Mouse (Mus musculus) liver, embryonic 16.5 days (tissue): Measurements from ENCODE around the gene Mau2. TPM values are rescaled to one million over a fixed set of nuclear protein-coding genes. Genes with fewer than 3 reads are reported as not detected.
"Not testable (repeated sequence)": the region's sequence is repeated elsewhere in the genome, so short reads cannot be mapped to it uniquely, and the experiment has no call there.

Experiments used
- ATAC-seq: fragments of 200-750 bp; cut with Nextera tagmentation; 2 replicates; pipeline ENCODE4 v1.8.0; 2017; ENCODE audit warnings: low read depth, mild to moderate bottlenecking, moderate number of reproducible peaks, moderate library complexity
- H3K27ac ChIP-seq: fragments of 300-500 bp; sonication (generic); 2 replicates; pipeline ENCODE4 v1.5.1; 2014; ENCODE audit warnings: mild to moderate bottlenecking, low read length
- H3K27me3 ChIP-seq: fragments of 300-500 bp; sonication (generic); 2 replicates; pipeline ENCODE4 v1.6.1; 2014; ENCODE audit warnings: low read depth, low read length, mixed read lengths; ENCODE audit not compliant: control insufficient read depth, insufficient read depth
- H3K36me3 ChIP-seq: fragments of 300-500 bp; sonication (generic); 2 replicates; pipeline ENCODE4 v1.6.1; 2014; ENCODE audit warnings: mild to moderate bottlenecking; ENCODE audit not compliant: control insufficient read depth, insufficient read depth
- H3K4me1 ChIP-seq: fragments of 300-500 bp; sonication (generic); 2 replicates; pipeline ENCODE4 v1.6.1; 2014; ENCODE audit warnings: low read depth, low read length, mixed read lengths; ENCODE audit not compliant: control insufficient read depth
- H3K4me2 ChIP-seq: fragments of 300-500 bp; sonication (generic); 2 replicates; pipeline ENCODE4 v1.6.1; 2014; ENCODE audit warnings: low read depth, low read length, mixed read lengths
- H3K4me3 ChIP-seq: fragments of 300-500 bp; sonication (generic); 2 replicates; pipeline ENCODE4 v1.5.1; 2014; ENCODE audit warnings: low read depth, mild to moderate bottlenecking, low read length
- H3K9ac ChIP-seq: fragments of 300-500 bp; sonication (generic); 2 replicates; pipeline ENCODE4 v1.6.1; 2014; ENCODE audit warnings: low read depth, low read length
- H3K9me3 ChIP-seq: fragments of 300-500 bp; sonication (generic); replicated peaks from 2 replicates; pipeline ENCODE4 v1.6.1; 2016; ENCODE audit warnings: low read length; ENCODE audit not compliant: control insufficient read depth
- WGBS: fragments of 180-500 bp; shearing (Covaris S2); extraction: QIAGEN DNeasy Blood & Tissue Kit; methylation state at CpG from one replicate; pipeline ENCODE4 v1.1.7; 2014; ENCODE audit not compliant: insufficient replicate concordance; 5-methylcytosine and 5-hydroxymethylcytosine counted together
- polyA plus RNA-seq: library from polyadenylated mRNA; unstranded; fragments of >200 nt; fragmentation: Nextera tagmentation; extraction: Ambion mirVana; gene quantifications from 2 replicates; pipeline ENCODE4 v1.2.1, GENCODE M21; 2015

Mau2 gene
- polyA plus RNA-seq, 1 experiment from 2014 or later = 22.6 TPM

- Histone ChIP-seq H3K9me3 (no peaks in the 10 kb centered on the region), H3K4me1 (peaks cover 56% of the 10 kb centered on the region), H3K4me3 (peak overlapping the region; percentile 97), H3K9ac (peak overlapping the region; percentile 97), H3K4me2 (peak overlapping the region; percentile 90), H3K36me3 (no peaks in the 10 kb centered on the region), H3K27ac (peak overlapping the region; percentile 92), H3K27me3 (no peaks in the 10 kb centered on the region)
- ATAC-seq = peak; percentile 45
- WGBS = under 1% methylated on average over 47 of the region's 47 CpGs
Observed at GRCm38 (mm10) chr8:70041885-70042546, 518 bp downstream of the Mau2 start.

- H3K4me3 ChIP-seq = no peak overlapping the region
- 0 out of 2 replicates have a peak overlapping the region, but pooled peaks have one; percentile 21 for H3K9ac ChIP-seq
- H3K4me1 ChIP-seq = peaks cover 47% of the 10 kb centered on the region
- no peaks in the 10 kb centered on the region for H3K9me3 ChIP-seq
- peak; percentile 45 for ATAC-seq
- WGBS = 39% methylated on average over 1 of the region's 1 CpGs
- H3K36me3 ChIP-seq = peaks cover 4% of the 10 kb centered on the region; the same call in 1 of the 2 replicates
- H3K4me2 ChIP-seq = peak overlapping the region; percentile 38
- H3K27ac ChIP-seq = peak overlapping the region; percentile 83
- H3K27me3 ChIP-seq = no peaks in the 10 kb centered on the region
Observed at GRCm38 (mm10) chr8:70037994-70038393, 4.5 kb downstream of the Mau2 start.

- Histone ChIP-seq H3K4me3 (no peak overlapping the region), H3K4me2 (no peak overlapping the region), H3K36me3 (peaks cover 39% of the 10 kb centered on the region), H3K9me3 (no peaks in the 10 kb centered on the region), H3K27ac (no peak overlapping the region), H3K9ac (no peak overlapping the region), H3K27me3 (no peaks in the 10 kb centered on the region), H3K4me1 (no peaks in the 10 kb centered on the region)
- ATAC-seq = no peak
- 91% methylated on average over 1 of the region's 1 CpGs for WGBS
Observed at GRCm38 (mm10) chr8:70030255-70030654, 12.3 kb downstream of the Mau2 start.

- Histone ChIP-seq H3K36me3 (peaks cover 62% of the 10 kb centered on the region), H3K4me3 (no peak overlapping the region), H3K4me2 (no peak overlapping the region), H3K9ac (no peak overlapping the region), H3K27ac (no peak overlapping the region), H3K4me1 (peaks cover 2% of the 10 kb centered on the region; the same call in 1 of the 2 replicates), H3K9me3 (no peaks in the 10 kb centered on the region), H3K27me3 (no peaks in the 10 kb centered on the region)
- no peak for ATAC-seq
- 90% methylated on average over 2 of the region's 2 CpGs for WGBS
Observed at GRCm38 (mm10) chr8:70026151-70026550, 16.4 kb downstream of the Mau2 start.

GRCm38 (mm10) chr8:70023596-70023995 is 18.9 kb downstream of the Mau2 start:
- Histone ChIP-seq H3K9ac (no peak overlapping the region), H3K4me2 (no peak overlapping the region), H3K4me3 (no peak overlapping the region), H3K27me3 (no peaks in the 10 kb centered on the region), H3K4me1 (peaks cover 2% of the 10 kb centered on the region; the same call in 1 of the 2 replicates), H3K9me3 (no peaks in the 10 kb centered on the region), H3K27ac (no peak overlapping the region), H3K36me3 (peaks cover 79% of the 10 kb centered on the region)
- peak; percentile 28; the same call in 1 of the 2 replicates for ATAC-seq
- 64% methylated on average over 8 of the region's 8 CpGs for WGBS

- Histone ChIP-seq H3K9ac (no peak overlapping the region), H3K4me3 (no peak overlapping the region), H3K4me2 (no peak overlapping the region), H3K36me3 (peaks cover 17% of the 10 kb centered on the region), H3K27ac (no peak overlapping the region), H3K9me3 (no peaks in the 10 kb centered on the region), H3K4me1 (no peaks in the 10 kb centered on the region), H3K27me3 (no peaks in the 10 kb centered on the region)
- WGBS = 54% methylated on average over 1 of the region's 1 CpGs
- no peak for ATAC-seq
Observed at GRCm38 (mm10) chr8:70015017-70015416, 27.5 kb downstream of the Mau2 start.

GRCm38 (mm10) chr8:70012763-70013162 is 29.8 kb downstream of the Mau2 start:
- H3K4me3 ChIP-seq = no peak overlapping the region
- WGBS = 79% methylated on average over 1 of the region's 1 CpGs
- H3K4me1 ChIP-seq = no peaks in the 10 kb centered on the region
- H3K27me3 ChIP-seq = no peaks in the 10 kb centered on the region
- H3K36me3 ChIP-seq = no peaks in the 10 kb centered on the region
- H3K9me3 ChIP-seq = no peaks in the 10 kb centered on the region
- H3K27ac ChIP-seq = no peak overlapping the region
- H3K4me2 ChIP-seq = no peak overlapping the region
- no peak for ATAC-seq
- no peak overlapping the region for H3K9ac ChIP-seq

GRCm38 (mm10) chr8:70012350-70012749 is 30.2 kb downstream of the Mau2 start:
- Histone ChIP-seq H3K4me1 (no peaks in the 10 kb centered on the region), H3K9ac (no peak overlapping the region)
- 41% methylated on average over 3 of the region's 3 CpGs for WGBS

GRCm38 (mm10) chr8:70010796-70011195 is 31.7 kb downstream of the Mau2 start:
- H3K4me1 ChIP-seq, H3K4me2 ChIP-seq, H3K4me3 ChIP-seq, H3K36me3 ChIP-seq, H3K27me3 ChIP-seq, ATAC-seq, H3K9me3 ChIP-seq, H3K27ac ChIP-seq, H3K9ac ChIP-seq: not testable (repeated sequence)
- 82% methylated on average over 14 of the region's 14 CpGs for WGBS

More at GRCm38 (mm10) chr8:70012350-70012749, 30.2 kb downstream of the Mau2 start:
- Histone ChIP-seq H3K9me3 (no peaks in the 10 kb centered on the region), H3K27me3 (no peaks in the 10 kb centered on the region), H3K4me3 (no peak overlapping the region), H3K27ac (no peak overlapping the region), H3K36me3 (no peaks in the 10 kb centered on the region), H3K4me2 (no peak overlapping the region)
- no peak for ATAC-seq
